Mouse (Mus musculus): ENCODE results near the gene Maco1.

The Maco1 gene

DNA sequence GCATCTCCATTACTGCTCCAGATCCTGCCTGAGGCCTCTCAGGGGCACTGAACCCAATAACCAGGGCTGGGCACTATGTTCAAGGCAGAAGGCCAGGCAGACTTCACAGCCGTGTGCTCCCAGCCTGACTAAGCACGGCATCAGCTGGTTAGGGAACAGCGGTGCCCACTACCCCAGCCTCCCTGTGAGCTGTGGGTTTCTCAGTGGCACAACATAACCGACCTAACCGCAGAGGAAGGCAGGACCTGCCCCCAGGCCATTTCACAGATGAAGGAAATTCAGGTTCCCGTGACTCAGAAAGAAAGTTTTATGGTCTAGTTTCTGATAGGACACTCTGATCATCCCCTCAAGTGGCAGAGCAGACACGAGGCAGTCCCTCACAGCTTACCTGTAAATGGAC lies 96.2 kb downstream of the Maco1 start:
- ATAC-seq (ENCODE audit: insufficient number of reproducible peaks, low FRiP score, low TSS enrichment): no peak

DNA sequence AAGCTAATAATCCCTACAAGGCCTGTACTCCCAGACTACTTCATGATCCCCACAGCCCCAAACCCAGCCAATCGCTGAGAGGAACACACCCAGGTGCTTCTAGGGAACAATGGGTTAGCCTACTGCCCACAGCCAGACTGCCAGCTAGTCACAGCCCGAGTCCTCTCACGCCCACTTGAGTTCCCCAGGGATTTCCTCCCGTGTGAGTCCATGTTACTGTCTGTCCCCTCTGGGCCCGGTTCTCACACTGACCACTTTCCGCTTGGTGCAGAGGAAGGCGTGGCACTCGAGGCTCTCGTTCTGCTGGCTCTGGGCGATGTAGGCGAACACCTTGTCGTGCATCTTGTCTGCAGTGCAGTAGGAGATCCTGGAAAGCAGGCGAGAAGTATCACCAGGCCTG lies 98.2 kb downstream of the Maco1 start:
- ATAC-seq (ENCODE audit: insufficient number of reproducible peaks, low FRiP score, low TSS enrichment): no peak

DNA sequence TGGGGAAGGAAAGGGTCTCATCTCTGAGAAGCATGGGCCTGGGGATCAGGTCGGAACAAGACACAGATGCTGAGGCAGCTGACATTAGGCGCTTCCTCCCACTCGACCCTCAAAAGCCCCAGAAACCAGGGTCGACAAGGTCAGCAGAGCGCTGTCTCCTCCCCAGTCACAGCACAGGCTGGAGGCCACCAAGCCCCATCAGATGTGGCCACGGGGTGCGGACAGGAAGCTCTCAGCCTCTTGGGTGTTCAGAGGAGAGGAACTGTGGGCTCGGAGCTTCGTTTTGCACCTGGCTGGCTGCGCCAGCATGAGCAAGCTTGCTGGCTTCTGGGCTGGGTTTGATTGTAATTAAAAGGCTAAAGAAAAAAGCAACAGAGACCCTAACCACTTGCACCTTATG lies 98.8 kb downstream of the Maco1 start:
- ATAC-seq (ENCODE audit: insufficient number of reproducible peaks, low FRiP score, low TSS enrichment): no peak

DNA sequence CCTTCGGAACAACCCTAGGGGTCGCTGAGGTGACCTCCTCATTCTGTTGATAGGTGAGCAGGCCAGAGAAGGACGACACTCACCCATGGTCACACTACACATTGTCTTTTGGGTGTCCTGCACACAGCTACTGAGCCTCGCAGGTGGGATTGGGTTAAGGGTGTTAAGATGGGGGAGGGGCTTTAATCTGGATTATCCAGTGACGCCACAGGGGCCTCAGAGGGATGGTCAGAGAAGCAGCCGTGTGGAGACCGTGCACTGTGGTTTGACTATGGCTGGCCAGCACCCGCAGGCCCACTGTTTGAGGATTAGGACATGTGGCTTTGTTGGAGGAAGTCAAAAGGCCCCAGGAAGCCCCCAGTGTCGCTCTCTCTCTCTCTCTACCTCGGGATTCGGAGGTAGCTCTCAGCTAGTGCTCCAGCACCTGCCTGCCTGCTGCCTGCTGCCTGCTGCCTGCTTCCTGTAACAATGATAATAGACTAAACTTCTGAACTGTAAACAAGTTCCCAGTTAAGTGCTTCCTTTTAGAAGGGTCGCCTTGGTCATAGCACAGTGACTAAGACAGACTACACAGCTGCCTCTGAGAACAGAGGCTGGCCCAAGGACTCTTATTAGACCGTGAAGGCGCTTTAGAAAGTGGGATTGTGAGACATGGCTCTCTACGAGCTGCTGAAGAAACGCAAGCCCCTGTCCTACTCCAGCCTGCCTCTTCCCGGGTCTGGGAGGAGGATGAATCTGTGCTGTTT lies 99.5 kb downstream of the Maco1 start:
- ATAC-seq (ENCODE audit: insufficient number of reproducible peaks, low FRiP score, low TSS enrichment): no peak

DNA sequence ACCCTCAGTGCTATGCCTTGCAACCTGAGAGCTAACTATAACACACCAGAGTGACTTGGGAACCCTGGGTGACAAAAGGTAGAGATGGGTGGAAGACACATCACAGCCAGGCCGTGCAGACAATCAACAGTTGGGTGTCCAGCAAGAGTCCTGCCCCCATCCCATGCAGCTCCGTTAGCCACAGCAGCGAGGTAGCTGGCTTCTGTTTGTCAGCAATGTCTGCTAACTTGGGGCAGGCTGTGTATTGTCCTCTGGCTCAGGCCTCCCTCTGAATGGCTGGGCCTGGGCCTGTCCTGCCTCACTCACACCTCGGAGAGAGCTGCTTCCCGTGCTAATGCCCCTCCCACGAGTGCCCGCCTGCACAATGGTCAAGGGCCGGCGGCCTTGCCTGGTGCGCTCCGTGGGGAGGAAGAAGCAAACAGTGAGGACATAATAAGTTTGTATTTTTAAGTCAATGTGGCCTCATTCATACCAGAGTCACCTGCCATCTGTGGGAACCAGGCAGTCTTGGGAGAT lies 100.2 kb downstream of the Maco1 start:
- ATAC-seq (ENCODE audit: insufficient number of reproducible peaks, low FRiP score, low TSS enrichment): no peak

Data from cerebellum, adult (tissue).